Mouse (Mus musculus): Measurements from ENCODE around the gene Rnh1. TPM values are rescaled to one million over a fixed set of nuclear protein-coding genes. Genes with fewer than 3 reads are reported as not detected.
A peak's percentile ranks its signal among the peaks of the same experiment; 100 is the strongest.

Gene Rnh1
- polyA plus RNA-seq, 1 experiment from 2014 or later, result 96.9 TPM

GRCm38 (mm10) chr7:141193948-141194347, 21.3 kb upstream of the Rnh1 start, which contains the start of the genes Hras and Lrrc56:
Gene Hras, minus strand, starts transcription at chr7:141194005.
Gene Lrrc56, plus strand, starts transcription at chr7:141194157.
- peak; percentile 96 for ATAC-seq (replicated peaks; ENCODE audit: extremely low read depth, insufficient read depth, low FRiP score)
- Histone ChIP-seq H3K36me3 (ENCODE audit: control insufficient read depth, insufficient read depth) (peaks cover 31% of the 10 kb centered on the region), H3K4me2 (ENCODE audit: low read depth, low read length) (peak within 1 kb of the TSS; percentile 99), H3K4me3 (ENCODE audit: low read length) (peak within 1 kb of the TSS; percentile 58), H3K9ac (ENCODE audit: low read length) (peak within 1 kb of the TSS; percentile 77), H3K27me3 (ENCODE audit: control insufficient read depth, insufficient read depth, low read length) (no peaks in the 10 kb centered on the region), H3K4me1 (ENCODE audit: control insufficient read depth, insufficient read depth, low read length) (peaks cover 16% of the 10 kb centered on the region), H3K27ac (ENCODE audit: low read length) (peak within 1 kb of the TSS; percentile 89), H3K9me3 (replicated peaks; ENCODE audit: control insufficient read depth, low read length) (no peaks in the 10 kb centered on the region)
- under 1% methylated on average over 32 of the region's 39 CpGs for WGBS

- Histone ChIP-seq H3K9ac (ENCODE audit: low read length) (peak overlapping the region; percentile 77), H3K9me3 (replicated peaks; ENCODE audit: control insufficient read depth, low read length) (no peaks in the 10 kb centered on the region), H3K27ac (ENCODE audit: low read length) (peak overlapping the region; percentile 68), H3K4me3 (ENCODE audit: low read length) (peak overlapping the region; percentile 58), H3K4me1 (ENCODE audit: control insufficient read depth, insufficient read depth, low read length) (peaks cover 16% of the 10 kb centered on the region), H3K27me3 (ENCODE audit: control insufficient read depth, insufficient read depth, low read length) (no peaks in the 10 kb centered on the region), H3K4me2 (ENCODE audit: low read depth, low read length) (peak overlapping the region; percentile 78), H3K36me3 (ENCODE audit: control insufficient read depth, insufficient read depth) (peaks cover 34% of the 10 kb centered on the region)
- ATAC-seq (replicated peaks; ENCODE audit: extremely low read depth, insufficient read depth, low FRiP score), result peak; percentile 38
- WGBS, result under 1% methylated on average over 38 of the region's 43 CpGs
Observed at GRCm38 (mm10) chr7:141193348-141193856, 20.7 kb upstream of the Rnh1 start.

GRCm38 (mm10) chr7:141192776-141193347, 20.2 kb upstream of the Rnh1 start:
- Histone ChIP-seq H3K4me3 (ENCODE audit: low read length) (peak overlapping the region; percentile 58), H3K4me2 (ENCODE audit: low read depth, low read length) (peak overlapping the region; percentile 78), H3K27ac (ENCODE audit: low read length) (peak overlapping the region; percentile 68), H3K9me3 (replicated peaks; ENCODE audit: control insufficient read depth, low read length) (no peaks in the 10 kb centered on the region), H3K4me1 (ENCODE audit: control insufficient read depth, insufficient read depth, low read length) (peaks cover 16% of the 10 kb centered on the region), H3K9ac (ENCODE audit: low read length) (peak overlapping the region; percentile 77), H3K36me3 (ENCODE audit: control insufficient read depth, insufficient read depth) (peaks cover 34% of the 10 kb centered on the region), H3K27me3 (ENCODE audit: control insufficient read depth, insufficient read depth, low read length) (no peaks in the 10 kb centered on the region)
- WGBS, result 28% methylated on average over 12 of the region's 12 CpGs
- no peak for ATAC-seq (replicated peaks; ENCODE audit: extremely low read depth, insufficient read depth, low FRiP score)

- no peak overlapping the region; the same call in 1 of the 2 replicates for H3K4me3 ChIP-seq (ENCODE audit: low read length)
- H3K4me1 ChIP-seq (ENCODE audit: control insufficient read depth, insufficient read depth, low read length), result peaks cover 16% of the 10 kb centered on the region
- WGBS, result 89% methylated on average over 24 of the region's 24 CpGs
- ATAC-seq (replicated peaks; ENCODE audit: extremely low read depth, insufficient read depth, low FRiP score), result no peak
- H3K9me3 ChIP-seq (replicated peaks; ENCODE audit: control insufficient read depth, low read length), result no peaks in the 10 kb centered on the region
- no peak overlapping the region for H3K27ac ChIP-seq (ENCODE audit: low read length)
- peaks cover 34% of the 10 kb centered on the region for H3K36me3 ChIP-seq (ENCODE audit: control insufficient read depth, insufficient read depth)
- no peaks in the 10 kb centered on the region for H3K27me3 ChIP-seq (ENCODE audit: control insufficient read depth, insufficient read depth, low read length)
- peak overlapping the region; percentile 78; the same call in 1 of the 2 replicates for H3K4me2 ChIP-seq (ENCODE audit: low read depth, low read length)
- H3K9ac ChIP-seq (ENCODE audit: low read length), result no peak overlapping the region
Observed at GRCm38 (mm10) chr7:141191796-141192685, 19.4 kb upstream of the Rnh1 start.

GRCm38 (mm10) chr7:141191036-141191435, 18.4 kb upstream of the Rnh1 start:
- WGBS, result 80% methylated on average over 14 of the region's 14 CpGs
- no peak for ATAC-seq (replicated peaks; ENCODE audit: extremely low read depth, insufficient read depth, low FRiP score)
- no peak overlapping the region for H3K27ac ChIP-seq (ENCODE audit: low read length)
- no peaks in the 10 kb centered on the region for H3K27me3 ChIP-seq (ENCODE audit: control insufficient read depth, insufficient read depth, low read length)
- H3K9me3 ChIP-seq (replicated peaks; ENCODE audit: control insufficient read depth, low read length), result no peaks in the 10 kb centered on the region
- H3K4me2 ChIP-seq (ENCODE audit: low read depth, low read length), result no peak overlapping the region
- peaks cover 16% of the 10 kb centered on the region for H3K4me1 ChIP-seq (ENCODE audit: control insufficient read depth, insufficient read depth, low read length)
- H3K36me3 ChIP-seq (ENCODE audit: control insufficient read depth, insufficient read depth), result peaks cover 34% of the 10 kb centered on the region
- H3K9ac ChIP-seq (ENCODE audit: low read length), result no peak overlapping the region
- no peak overlapping the region for H3K4me3 ChIP-seq (ENCODE audit: low read length)

GRCm38 (mm10) chr7:141190220-141190619, 17.6 kb upstream of the Rnh1 start:
- no peak overlapping the region for H3K27ac ChIP-seq (ENCODE audit: low read length)
- no peak for ATAC-seq (replicated peaks; ENCODE audit: extremely low read depth, insufficient read depth, low FRiP score)
- H3K9me3 ChIP-seq (replicated peaks; ENCODE audit: control insufficient read depth, low read length), result no peaks in the 10 kb centered on the region
- H3K36me3 ChIP-seq (ENCODE audit: control insufficient read depth, insufficient read depth), result peaks cover 34% of the 10 kb centered on the region
- WGBS, result 86% methylated on average over 3 of the region's 3 CpGs
- H3K9ac ChIP-seq (ENCODE audit: low read length), result no peak overlapping the region
- H3K4me3 ChIP-seq (ENCODE audit: low read length), result no peak overlapping the region
- peaks cover 16% of the 10 kb centered on the region for H3K4me1 ChIP-seq (ENCODE audit: control insufficient read depth, insufficient read depth, low read length)
- no peaks in the 10 kb centered on the region for H3K27me3 ChIP-seq (ENCODE audit: control insufficient read depth, insufficient read depth, low read length)
- no peak overlapping the region for H3K4me2 ChIP-seq (ENCODE audit: low read depth, low read length)

GRCm38 (mm10) chr7:141188733-141189132, 16.1 kb upstream of the Rnh1 start:
- Histone ChIP-seq H3K4me1 (ENCODE audit: control insufficient read depth, insufficient read depth, low read length) (peaks cover 10% of the 10 kb centered on the region), H3K4me3 (ENCODE audit: low read length) (no peak overlapping the region), H3K27ac (ENCODE audit: low read length) (no peak overlapping the region), H3K27me3 (ENCODE audit: control insufficient read depth, insufficient read depth, low read length) (no peaks in the 10 kb centered on the region), H3K4me2 (ENCODE audit: low read depth, low read length) (no peak overlapping the region), H3K9me3 (replicated peaks; ENCODE audit: control insufficient read depth, low read length) (no peaks in the 10 kb centered on the region), H3K36me3 (ENCODE audit: control insufficient read depth, insufficient read depth) (peaks cover 34% of the 10 kb centered on the region), H3K9ac (ENCODE audit: low read length) (no peak overlapping the region)
- ATAC-seq (replicated peaks; ENCODE audit: extremely low read depth, insufficient read depth, low FRiP score), result no peak
- WGBS, result 83% methylated on average over 3 of the region's 3 CpGs

GRCm38 (mm10) chr7:141188194-141188593, 15.5 kb upstream of the Rnh1 start:
- Histone ChIP-seq H3K4me3 (ENCODE audit: low read length) (no peak overlapping the region), H3K4me1 (ENCODE audit: control insufficient read depth, insufficient read depth, low read length) (peaks cover 10% of the 10 kb centered on the region), H3K4me2 (ENCODE audit: low read depth, low read length) (no peak overlapping the region), H3K9ac (ENCODE audit: low read length) (no peak overlapping the region), H3K27ac (ENCODE audit: low read length) (no peak overlapping the region), H3K27me3 (ENCODE audit: control insufficient read depth, insufficient read depth, low read length) (no peaks in the 10 kb centered on the region), H3K36me3 (ENCODE audit: control insufficient read depth, insufficient read depth) (peaks cover 34% of the 10 kb centered on the region), H3K9me3 (replicated peaks; ENCODE audit: control insufficient read depth, low read length) (no peaks in the 10 kb centered on the region)
- no peak for ATAC-seq (replicated peaks; ENCODE audit: extremely low read depth, insufficient read depth, low FRiP score)
- 57% methylated on average over 3 of the region's 3 CpGs for WGBS

- ATAC-seq (replicated peaks; ENCODE audit: extremely low read depth, insufficient read depth, low FRiP score), result no peak
- no peak overlapping the region for H3K4me3 ChIP-seq (ENCODE audit: low read length)
- no peak overlapping the region for H3K27ac ChIP-seq (ENCODE audit: low read length)
- no peaks in the 10 kb centered on the region for H3K9me3 ChIP-seq (replicated peaks; ENCODE audit: control insufficient read depth, low read length)
- no peak overlapping the region for H3K4me2 ChIP-seq (ENCODE audit: low read depth, low read length)
- H3K9ac ChIP-seq (ENCODE audit: low read length), result 0 out of 2 replicates have a peak overlapping the region, but pooled peaks have one; percentile 26
- no peaks in the 10 kb centered on the region for H3K36me3 ChIP-seq (ENCODE audit: control insufficient read depth, insufficient read depth)
- no peaks in the 10 kb centered on the region; the same call in 1 of the 2 replicates for H3K27me3 ChIP-seq (ENCODE audit: control insufficient read depth, insufficient read depth, low read length)
- H3K4me1 ChIP-seq (ENCODE audit: control insufficient read depth, insufficient read depth, low read length), result peaks cover 8% of the 10 kb centered on the region
- 2% methylated on average over 8 of the region's 8 CpGs for WGBS
Observed at GRCm38 (mm10) chr7:141176173-141176572, 3.5 kb upstream of the Rnh1 start.

Measured in heart, embryonic 16.5 days (tissue).